Mouse (Mus musculus): Measurements from ENCODE around the gene Ror1.

The Ror1 gene

GRCm38 (mm10) chr4:100315066-100315465 lies 219.5 kb downstream of the Ror1 start:
- no peak for DNase-seq (ENCODE audit: low spot score)

GRCm38 (mm10) chr4:100321758-100322157 lies 226.2 kb downstream of the Ror1 start:
- peak; percentile 36 for DNase-seq (ENCODE audit: low spot score)

GRCm38 (mm10) chr4:100324719-100325515 lies 229.3 kb downstream of the Ror1 start:
- DNase-seq (ENCODE audit: low spot score): no peak

- DNase-seq (ENCODE audit: low spot score): no peak
These were observed 232.9 kb downstream of the Ror1 start for GRCm38 (mm10) chr4:100328361-100328970.

GRCm38 (mm10) chr4:100335168-100335567 lies 239.6 kb downstream of the Ror1 start:
- no peak for DNase-seq (ENCODE audit: low spot score)

- DNase-seq (ENCODE audit: low spot score): no peak
These were observed 252.2 kb downstream of the Ror1 start for GRCm38 (mm10) chr4:100347791-100348190.

- DNase-seq (ENCODE audit: low spot score): no peak
These were observed 254.7 kb downstream of the Ror1 start for GRCm38 (mm10) chr4:100350106-100350795.

GRCm38 (mm10) chr4:100351797-100352290 lies 256.3 kb downstream of the Ror1 start:
- no peak for DNase-seq (ENCODE audit: low spot score)

GRCm38 (mm10) chr4:100355566-100355965 lies 260.0 kb downstream of the Ror1 start:
- DNase-seq (ENCODE audit: low spot score): peak; percentile 33

- no peak for DNase-seq (ENCODE audit: low spot score)
These were observed 262.4 kb downstream of the Ror1 start for GRCm38 (mm10) chr4:100357881-100358589.

GRCm38 (mm10) chr4:100363666-100364065 lies 268.1 kb downstream of the Ror1 start:
- no peak for DNase-seq (ENCODE audit: low spot score)

- DNase-seq (ENCODE audit: low spot score): no peak
These were observed 273.1 kb downstream of the Ror1 start for GRCm38 (mm10) chr4:100368691-100369090.

- DNase-seq (ENCODE audit: low spot score): no peak
These were observed 274.1 kb downstream of the Ror1 start for GRCm38 (mm10) chr4:100369541-100370174.

- peak; percentile 37 for DNase-seq (ENCODE audit: low spot score)
These were observed 277.2 kb downstream of the Ror1 start for GRCm38 (mm10) chr4:100372806-100373205.

- DNase-seq (ENCODE audit: low spot score): no peak
These were observed 278.2 kb downstream of the Ror1 start for GRCm38 (mm10) chr4:100373780-100374179.

- no peak for DNase-seq (ENCODE audit: low spot score)
These were observed 279.7 kb downstream of the Ror1 start for GRCm38 (mm10) chr4:100375286-100375685.

- DNase-seq (ENCODE audit: low spot score): peak; percentile 56
These were observed 280.6 kb downstream of the Ror1 start for GRCm38 (mm10) chr4:100376163-100376562.

- DNase-seq (ENCODE audit: low spot score): no peak
These were observed 281.6 kb downstream of the Ror1 start for GRCm38 (mm10) chr4:100377231-100377630.

GRCm38 (mm10) chr4:100377996-100378395 lies 282.4 kb downstream of the Ror1 start:
- DNase-seq (ENCODE audit: low spot score): no peak

GRCm38 (mm10) chr4:100381760-100382159 lies 286.2 kb downstream of the Ror1 start:
- DNase-seq (ENCODE audit: low spot score): no peak

- DNase-seq (ENCODE audit: low spot score): no peak
These were observed 290.8 kb downstream of the Ror1 start for GRCm38 (mm10) chr4:100386272-100386988.

All from embryo, embryonic 10.5 days (tissue).